Mouse (Mus musculus) stomach, postnatal 0 days (tissue): ENCODE measurements at regions not wholly inside any gene's neighbourhood (a gene's known extent, or its start where the extent isn't known, plus 50 kb on each side); places are given as distances from the start of the nearest gene placed in this dataset.

ENCODE experiments used
- CTCF ChIP-seq: IDR thresholded peaks from 2 replicates; pipeline ENCODE4 v1.5.1; 2016; ENCODE audit warnings: antibody characterized with exemption, low read depth, mild to moderate bottlenecking, moderate library complexity
- EP300 ChIP-seq: optimal IDR thresholded peaks from 2 replicates; pipeline ENCODE3; 2016; ENCODE audit warnings: antibody characterized with exemption

DNA sequence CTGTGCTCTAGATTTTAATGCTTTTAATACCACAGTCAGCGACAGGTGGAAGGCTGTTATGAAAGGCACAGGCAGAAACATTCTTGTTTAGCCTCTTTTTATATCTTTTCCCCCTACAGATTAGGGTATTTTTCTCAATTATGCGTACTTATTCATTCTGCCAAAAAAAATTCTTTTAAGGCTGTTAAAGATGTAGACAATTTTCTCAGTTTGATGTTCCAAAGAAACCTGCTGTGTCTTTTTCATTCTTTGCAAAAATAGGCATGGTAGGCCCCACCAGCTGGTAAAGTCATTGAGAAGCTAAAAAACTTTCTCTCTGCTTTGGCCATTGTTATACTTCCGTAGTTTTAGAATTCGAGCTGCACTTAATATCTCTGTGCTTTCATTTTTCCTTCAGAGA lies 210.5 kb upstream of the Gnpda2 start:
- no peak for TF ChIP-seq CTCF
- TF ChIP-seq EP300: no peak
